Mouse (Mus musculus) adrenal gland (tissue): ENCODE measurements around the gene Ciao1.
"Not testable (repeated sequence)": the region's sequence is repeated elsewhere in the genome, so short reads cannot be mapped to it uniquely, and the experiment has no call there.

Experiments
- intact Hi-C: fragments of 180-260 bp; cut with DNase I; formaldehyde crosslinking; loops from one replicate; pipeline ENCODE4 v1.15.1; 2025
- long read RNA-seq, 2 experiments: library from polyadenylated mRNA; unstranded; transcript quantifications; one replicate each; pipeline ENCODE4 v2.0.0; 2020; ENCODE audit warnings: borderline replicate concordance in 1 of 2; ENCODE audit not compliant: insufficient replicate concordance in 1 of 2

Gene Ciao1
- long read RNA-seq, experiment 1, transcript Ciao1-201 (7 exons, 3,075 nt), result major isoform, 30 of 33 reads
- long read RNA-seq, experiment 1, partial matches to known transcripts, result 1 of 33 reads
- long read RNA-seq, experiment 1, other reads (novel, unspliced or antisense), result 1 of 33 reads
- long read RNA-seq, experiment 2, transcript Ciao1-201 (7 exons, 3,075 nt), result major isoform, 56 of 60 reads
- long read RNA-seq, experiment 2, partial matches to known transcripts, result 1 of 60 reads
- long read RNA-seq, experiment 2, other reads (novel, unspliced or antisense), result 3 of 60 reads

DNA sequence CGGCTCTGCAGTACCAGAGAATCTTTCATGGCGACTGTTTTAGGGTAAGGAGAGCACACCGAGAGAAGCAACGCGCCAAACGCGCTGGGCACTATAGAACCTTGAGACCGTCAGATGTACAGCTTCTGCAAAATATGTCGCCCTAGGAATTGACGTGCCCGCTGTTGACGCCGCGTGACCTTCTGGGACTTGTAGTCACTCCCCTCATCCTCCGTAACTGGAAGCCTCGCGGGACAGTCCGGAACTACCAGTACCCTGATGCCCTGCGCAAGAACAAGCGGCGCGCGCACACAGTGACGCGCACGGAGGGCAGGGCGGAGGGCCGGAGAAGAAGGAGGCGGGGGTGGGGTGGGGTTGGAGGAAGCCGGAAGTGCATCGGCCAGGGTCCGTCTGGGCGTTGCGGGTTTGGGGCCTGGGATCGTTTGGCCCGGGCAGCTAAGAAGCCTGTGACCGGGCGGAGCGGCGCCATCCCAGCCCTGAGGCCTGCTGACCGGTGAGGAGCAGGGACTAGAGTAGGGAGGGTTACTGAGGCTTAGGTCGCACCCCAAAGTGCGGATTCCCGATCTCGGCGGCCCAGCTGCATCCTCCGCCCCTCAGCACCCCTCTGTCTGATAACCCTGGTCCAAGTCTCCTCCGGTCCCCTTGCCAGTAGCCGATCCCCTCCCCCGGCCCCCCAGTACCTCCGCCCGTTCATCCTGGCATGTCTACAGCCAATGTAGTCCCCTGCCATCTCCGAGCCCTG lies at the start of gene Ciao1, which contains the start of gene Tmem127:
Gene Ciao1 (minus strand): TSS at position 225 of the 742 bp plus-strand sequence.
Gene Tmem127 (plus strand): TSS at position 317 of the 742 bp plus-strand sequence.
- intact Hi-C loops, result no loop called here

DNA sequence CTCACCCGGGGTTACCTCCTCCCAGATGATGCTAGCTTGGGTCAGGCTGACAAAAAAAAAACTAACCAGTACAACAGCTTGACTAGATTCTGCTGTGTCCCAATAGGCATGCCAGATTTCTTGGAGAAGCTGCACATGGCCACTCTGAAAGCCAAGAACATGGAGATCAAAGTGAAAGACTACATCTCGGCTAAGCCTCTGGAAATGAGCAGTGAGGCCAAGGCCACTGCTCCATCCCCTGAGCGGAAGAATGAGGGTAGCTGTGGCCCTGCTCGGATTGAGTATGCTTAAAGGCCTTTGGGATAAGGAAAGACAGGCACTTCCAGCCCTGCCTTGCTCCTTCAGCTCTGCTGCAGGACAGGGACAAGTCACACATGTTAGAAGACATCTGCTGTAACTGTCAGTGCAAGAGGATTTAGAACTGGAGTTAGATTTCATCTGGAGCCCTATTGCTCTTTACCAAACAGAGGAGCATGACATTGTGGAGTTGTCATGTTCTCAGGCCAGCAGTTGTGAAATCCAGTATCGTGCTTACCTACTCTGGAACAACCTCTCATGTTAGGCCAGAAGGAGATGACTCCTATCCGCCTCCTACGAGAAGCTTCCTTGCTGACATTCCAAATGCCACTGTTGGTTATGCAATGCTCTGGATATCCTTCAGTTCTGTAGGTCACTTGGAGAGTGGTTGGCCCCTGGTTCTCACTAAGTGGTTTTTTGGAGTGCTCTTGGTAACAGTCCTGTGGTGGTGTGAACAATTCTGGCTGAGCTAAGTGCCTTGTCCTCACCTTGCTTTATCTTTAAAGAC lies 49.6 kb upstream of the Ciao1 start:
- intact Hi-C loops, result no loop called here

DNA sequence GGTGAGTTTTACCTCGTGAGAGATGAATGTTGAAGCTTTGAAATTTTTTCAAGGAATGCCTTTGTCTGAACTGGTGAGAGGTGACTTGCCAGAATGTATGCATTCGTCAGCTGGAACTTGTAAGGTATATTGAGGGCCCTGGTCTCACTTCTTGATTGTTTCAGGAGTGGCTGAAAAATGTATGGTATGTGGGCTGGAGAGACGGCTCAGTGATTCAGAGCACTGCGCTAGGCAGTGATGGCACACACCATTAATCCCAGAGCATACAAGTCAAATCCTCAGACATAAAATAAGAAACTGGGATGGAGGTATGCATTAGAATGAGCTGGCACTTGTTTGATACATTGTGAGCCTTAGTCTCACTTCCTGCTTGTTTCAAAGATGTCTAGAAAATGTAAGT lies 44.6 kb upstream of the Ciao1 start:
- intact Hi-C loops, result no loop called here

DNA sequence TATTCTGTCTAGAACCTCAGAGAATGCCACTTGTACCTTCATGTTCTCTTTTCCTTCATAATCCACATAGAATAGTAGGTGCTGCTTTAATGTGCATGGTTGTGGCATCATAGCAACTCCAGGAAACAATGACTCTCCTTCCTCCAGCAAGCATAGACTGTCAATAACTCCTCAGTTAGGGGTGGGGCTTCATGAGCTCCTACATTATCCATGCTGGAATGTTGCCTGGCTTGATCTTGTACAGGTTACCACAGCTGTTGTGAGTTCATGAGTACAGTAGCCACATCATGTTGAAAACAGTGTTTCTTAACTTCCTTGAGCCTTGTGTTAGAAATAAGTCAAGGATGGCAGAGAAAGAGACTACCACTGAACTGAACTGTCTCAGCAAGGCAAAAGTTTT lies 30.5 kb upstream of the Ciao1 start:
- intact Hi-C loops, result no loop called here

DNA sequence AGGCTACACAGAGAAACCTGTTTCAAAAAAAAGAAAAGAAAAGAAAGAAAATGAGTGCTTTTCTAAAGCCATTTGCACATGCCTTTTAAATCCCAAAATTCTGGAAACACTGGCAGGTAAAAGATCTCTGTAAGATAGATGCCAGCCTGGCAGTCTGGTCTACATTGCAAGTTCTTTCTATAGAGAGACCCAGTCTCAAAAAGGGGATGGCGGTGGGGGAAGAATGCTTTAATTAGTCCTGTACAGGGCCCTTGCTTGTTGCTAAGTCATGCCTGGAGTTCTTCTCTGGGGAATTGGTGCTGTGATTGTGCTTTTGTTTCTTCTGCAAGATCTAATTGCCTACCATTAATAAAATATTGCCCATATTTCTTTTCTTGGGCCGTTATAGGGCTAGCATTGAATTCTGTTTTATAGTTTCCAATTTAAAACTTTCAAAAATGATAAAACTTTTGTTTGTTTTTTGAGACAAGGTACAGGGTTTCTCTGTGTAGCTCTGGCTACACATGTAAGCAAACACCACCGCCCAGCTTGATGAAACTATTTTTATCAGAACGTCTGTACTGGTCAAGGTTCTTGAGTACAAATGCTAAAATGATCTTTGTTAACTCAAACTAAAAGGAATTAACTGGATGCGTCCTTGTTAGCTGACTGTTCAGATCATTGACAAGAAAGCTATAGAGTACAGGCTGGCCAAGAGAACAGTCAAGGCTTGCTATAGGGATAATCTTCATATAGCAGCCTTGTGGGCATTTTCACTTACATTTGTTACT lies 28.1 kb upstream of the Ciao1 start:
- intact Hi-C loops, result no loop called here

DNA sequence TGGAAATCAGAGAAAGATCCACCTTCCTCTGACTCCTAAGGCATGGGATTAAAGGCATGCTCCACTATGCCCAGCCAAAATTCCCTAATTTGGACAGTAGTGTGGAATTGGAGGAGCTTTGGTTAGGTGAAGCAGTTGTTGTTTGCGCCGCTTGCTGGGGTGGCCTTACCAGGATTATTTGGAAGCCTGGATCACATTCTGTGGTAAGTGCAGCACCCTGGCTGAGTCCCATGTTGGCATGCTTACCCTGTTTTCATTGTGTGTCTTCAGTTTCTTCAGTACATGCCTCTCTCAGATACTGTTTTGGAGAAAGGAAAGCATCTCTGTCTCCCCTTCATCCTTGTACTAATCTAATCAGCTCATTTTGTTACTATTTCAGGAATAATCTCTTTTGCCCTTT lies 27.0 kb upstream of the Ciao1 start:
- intact Hi-C loops, result no loop called here

DNA sequence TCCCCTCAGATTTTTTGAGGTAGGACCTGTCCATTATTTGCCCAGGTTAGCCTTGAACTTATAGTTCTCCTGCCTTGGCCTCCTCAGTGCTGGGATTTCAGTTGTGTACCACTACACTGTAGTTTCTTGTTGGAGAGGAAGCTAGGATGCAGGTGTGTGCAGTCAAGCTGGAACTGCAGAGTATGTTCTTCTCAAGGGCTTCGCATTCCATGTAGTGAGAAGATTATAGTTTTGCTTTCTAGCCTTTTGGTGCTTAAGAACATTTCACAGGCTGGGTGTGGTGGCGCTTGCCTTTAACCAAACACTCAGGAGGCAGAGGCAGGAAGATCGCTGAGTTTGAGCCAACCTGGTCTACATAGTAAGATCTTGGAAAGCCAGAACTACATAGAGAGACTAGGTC lies 25.2 kb upstream of the Ciao1 start:
- intact Hi-C loops, result no loop called here

DNA sequence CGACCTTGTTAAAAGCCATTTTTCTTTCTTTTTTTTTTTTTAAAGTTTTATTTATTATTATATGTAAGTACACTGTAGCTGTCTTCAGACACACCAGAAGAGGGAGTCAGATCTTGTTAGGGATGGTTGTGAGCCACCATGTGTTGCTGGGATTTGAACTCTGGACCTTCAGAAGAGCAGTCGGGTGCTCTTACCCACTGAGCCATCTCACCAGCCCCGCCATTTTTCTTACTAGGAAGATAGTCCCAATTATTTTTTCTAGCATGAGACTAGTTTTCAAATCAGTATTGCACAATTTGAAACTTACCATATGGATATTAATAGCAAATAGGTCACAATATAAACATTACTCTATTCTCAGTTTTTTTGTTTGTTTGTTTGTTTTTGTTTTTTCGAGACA lies 24.4 kb upstream of the Ciao1 start:
- intact Hi-C loops, result not testable (repeated sequence)

DNA sequence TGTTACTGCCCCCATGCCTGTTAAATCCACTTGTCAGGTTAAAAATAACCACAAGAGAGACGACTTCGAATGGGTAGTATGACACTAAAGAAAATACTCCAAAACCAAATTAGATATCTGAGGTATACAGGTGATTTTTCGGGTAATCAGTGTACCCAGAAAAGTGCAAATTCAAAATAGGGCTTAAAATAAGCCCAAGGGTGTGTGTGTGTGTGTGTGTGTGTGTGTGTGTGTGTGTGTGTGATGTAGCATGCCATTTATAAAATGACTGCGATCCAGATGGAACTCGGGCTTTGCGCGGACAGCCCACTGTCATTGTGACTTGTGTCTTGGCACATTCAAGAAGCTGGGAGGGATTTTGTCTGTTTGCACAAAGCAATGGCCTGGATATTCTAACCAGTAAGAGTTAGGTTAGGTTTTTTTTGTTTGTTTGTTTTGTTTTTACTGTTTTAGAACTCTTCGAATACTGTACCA lies 23.5 kb upstream of the Ciao1 start:
- intact Hi-C loops, result no loop called here

DNA sequence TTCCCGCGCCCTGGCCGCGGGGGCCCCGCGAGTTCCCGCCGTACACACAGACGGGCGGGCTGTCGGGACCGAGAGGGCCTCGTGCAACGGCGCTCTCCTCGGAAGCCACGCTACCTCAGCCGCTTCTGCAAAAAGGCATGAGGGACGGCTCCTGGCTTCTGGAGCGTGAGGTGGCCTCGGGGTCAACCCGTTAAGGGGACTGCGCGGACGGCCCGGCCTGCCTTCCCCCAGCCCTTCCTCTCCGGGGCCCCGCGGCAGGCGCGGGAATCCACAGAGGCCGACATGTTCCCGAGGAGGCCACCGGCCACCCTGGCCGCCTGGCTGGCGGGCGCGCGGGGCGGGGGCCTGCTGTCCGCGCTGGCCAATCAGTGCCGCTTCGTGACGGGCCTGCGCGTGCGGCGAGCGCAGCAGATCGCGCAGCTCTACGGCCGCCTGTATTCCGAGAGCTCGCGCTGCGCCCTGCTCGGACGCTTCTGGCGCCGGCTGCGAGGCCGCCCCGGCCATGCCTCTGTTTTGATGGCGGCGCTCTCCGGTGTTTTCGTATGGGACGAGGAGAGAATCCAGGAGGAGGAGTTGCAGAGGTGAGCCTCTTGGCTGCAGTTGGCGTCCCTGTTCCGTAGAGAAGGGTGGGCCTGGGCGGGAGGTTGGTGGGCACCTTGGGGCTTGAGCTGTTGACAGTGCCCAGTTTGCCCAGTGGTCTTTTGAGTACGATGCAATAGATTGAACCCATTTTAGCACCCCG lies 22.9 kb upstream of the Ciao1 start:
- intact Hi-C loops, result no loop called here

DNA sequence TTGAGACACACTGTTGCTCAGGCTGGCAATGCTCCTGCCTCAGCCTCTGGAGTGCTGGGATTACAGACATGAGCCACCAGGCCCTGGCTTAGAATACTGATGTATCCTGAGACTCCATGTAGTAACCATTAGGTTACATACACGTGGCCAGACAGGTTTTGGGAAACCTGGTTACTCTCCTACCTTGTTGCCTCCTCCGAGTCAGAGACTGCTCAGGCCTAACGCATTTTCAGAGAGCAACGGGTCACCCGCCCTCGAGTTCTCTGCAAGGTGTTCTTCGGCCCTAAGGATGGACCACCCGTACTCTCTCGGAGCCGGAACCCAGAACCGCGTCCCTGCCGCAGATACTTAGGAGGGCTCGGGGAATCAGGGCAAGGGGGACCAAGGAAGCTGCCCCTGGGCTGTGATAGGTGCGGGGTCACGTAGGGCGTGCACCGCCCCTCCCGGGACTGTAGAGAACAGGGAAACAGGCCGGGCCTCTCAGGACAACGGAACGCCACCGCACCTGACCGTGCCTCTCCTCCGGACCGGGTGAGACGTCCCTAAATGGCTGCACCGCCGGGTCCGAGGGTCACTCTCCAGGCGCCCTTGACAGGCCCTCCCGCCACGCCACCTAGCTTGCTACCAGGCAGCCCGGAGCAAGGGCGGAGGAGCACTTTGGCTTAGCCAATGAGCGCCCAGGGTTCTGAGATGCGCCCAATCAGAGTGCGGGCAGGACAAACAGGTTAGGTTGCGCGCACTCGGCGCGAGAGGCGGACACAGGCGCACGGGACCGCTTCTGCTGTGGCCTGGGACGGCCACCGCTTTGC lies 22.1 kb upstream of the Ciao1 start, which contains the start of gene Stard7:
Gene Stard7 (plus strand): TSS at position 728 of the 809 bp plus-strand sequence.
- intact Hi-C loops, result no loop called here

DNA sequence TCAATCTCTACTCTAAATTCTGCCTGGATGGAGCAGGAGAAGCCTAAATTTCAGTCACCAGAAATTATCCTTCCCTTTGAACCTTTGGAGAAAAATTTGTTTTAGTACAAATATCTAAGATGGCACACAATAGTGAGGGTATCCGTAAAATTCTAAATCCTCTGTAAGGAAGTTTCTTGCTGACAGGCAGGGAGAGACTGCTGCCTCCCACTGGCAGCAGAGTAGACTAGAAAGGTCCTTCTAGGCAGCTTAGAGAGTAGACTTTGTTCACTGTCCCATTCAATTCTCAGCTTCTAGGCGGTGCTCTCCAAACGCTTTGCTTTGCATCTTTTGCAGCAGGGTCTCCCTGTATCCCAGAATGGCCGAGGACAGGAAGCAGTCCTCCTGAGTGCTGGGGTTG lies 20.2 kb upstream of the Ciao1 start:
- intact Hi-C loops, result no loop called here

DNA sequence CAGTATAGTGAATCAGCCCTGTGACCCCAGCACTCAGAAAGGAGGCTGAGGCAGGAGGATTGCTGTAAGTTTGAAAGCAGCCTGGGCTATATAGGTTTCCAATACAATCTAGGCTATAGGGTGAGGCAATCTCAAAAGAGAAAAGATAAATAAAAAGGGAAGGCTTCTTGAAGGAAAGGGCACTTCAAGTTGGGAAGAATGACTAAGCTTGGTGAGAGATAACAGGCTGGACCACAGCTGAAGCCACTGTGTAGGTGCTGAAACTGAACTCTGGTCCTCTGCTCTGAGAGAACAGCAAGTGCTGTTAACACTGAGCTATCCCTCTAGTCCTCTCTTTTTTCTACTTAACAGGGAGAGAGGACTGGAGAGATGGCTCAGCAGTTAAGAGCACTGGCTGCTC lies 14.9 kb upstream of the Ciao1 start:
- intact Hi-C loops, result no loop called here

DNA sequence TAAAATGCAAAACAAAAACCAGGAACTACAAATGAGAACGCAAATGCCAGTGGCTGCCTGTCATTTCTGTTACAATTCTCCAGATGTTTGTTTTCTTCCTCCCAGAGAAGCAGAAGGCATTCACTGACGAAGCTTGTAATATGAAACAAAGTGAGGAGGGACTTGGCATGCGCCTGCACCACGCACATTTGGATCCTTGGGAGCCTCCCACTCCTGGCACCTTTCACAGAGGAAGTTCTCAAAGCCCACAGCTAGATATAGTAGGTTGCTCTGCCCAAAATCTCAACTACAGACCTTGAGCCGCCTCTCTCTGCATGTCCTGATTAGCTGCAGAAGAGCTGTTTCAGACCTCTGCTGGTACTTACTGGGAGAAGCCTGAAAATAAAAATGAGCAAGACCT lies 11.7 kb upstream of the Ciao1 start:
- intact Hi-C loops, result no loop called here

DNA sequence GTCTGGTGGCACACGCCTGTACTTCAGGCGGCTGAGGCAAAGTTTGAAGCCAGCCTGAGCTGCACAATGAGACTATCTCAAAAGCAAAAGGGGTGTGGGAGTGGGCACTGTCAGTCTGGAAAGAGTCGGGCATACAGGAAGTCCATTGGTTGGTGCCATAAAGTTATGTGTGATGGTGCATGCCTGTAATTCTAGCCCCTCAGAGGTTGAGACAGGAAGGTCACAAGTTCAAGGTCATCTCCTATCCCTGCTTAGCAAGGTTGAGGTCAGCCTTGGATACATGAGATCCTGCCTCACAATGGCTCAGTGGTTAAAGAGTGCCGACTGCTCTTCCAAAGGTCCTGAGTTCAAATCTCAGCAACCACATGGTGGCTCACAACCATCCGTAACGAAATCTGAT lies 7.7 kb upstream of the Ciao1 start:
- intact Hi-C loops, result no loop called here

DNA sequence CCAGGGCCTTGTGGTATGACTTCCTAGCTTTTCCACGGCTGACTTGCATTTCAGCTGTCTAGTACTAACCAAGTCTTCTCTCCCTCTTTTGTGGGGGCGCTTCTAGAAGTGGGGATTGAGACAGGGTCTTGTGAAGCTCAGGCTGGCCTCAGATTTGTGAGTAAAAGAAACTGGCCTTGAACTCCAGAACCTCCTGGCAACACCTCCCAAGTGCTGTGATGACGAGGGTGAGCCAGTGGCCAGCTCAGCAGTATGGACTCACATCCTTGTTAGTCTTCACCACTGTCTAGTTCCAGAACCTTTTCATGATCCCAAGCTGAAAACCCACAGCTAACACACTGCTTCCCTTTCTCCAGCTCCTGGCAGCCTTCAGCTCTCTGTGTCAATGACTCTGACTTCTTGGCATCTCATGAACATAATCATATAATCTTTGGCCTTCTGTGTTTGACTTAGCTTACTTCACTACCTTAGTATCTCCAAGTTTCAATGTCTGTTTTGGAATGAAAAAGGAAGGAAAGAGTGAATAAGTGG lies 7.1 kb upstream of the Ciao1 start:
- intact Hi-C loops, result loop anchor here (5.0 kb wide), 1 partner anchor 88 kb away; no protein-coding TSS in a partner anchor

DNA sequence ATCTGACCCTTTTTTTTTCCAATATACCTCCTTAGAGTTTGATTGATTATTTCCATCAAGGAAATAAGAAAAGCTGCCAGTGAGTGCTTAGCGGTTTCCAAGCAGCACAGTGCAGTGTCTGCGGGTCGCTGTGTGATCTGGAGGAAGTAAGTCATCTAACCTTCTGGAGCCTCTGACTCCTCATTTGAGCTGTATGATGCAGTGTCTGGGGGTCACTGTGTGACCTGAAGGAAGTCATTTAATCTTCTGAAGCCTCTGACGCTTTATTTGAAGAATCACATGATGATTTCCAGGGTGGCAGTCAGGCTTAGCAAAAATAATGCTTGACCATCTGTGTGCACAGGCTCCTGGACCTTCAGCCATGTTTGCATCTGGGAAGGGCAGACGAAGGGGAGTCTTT lies 5.2 kb upstream of the Ciao1 start:
- intact Hi-C loops, result loop anchor here (5.0 kb wide), 1 partner anchor 90 kb away; no protein-coding TSS in a partner anchor

DNA sequence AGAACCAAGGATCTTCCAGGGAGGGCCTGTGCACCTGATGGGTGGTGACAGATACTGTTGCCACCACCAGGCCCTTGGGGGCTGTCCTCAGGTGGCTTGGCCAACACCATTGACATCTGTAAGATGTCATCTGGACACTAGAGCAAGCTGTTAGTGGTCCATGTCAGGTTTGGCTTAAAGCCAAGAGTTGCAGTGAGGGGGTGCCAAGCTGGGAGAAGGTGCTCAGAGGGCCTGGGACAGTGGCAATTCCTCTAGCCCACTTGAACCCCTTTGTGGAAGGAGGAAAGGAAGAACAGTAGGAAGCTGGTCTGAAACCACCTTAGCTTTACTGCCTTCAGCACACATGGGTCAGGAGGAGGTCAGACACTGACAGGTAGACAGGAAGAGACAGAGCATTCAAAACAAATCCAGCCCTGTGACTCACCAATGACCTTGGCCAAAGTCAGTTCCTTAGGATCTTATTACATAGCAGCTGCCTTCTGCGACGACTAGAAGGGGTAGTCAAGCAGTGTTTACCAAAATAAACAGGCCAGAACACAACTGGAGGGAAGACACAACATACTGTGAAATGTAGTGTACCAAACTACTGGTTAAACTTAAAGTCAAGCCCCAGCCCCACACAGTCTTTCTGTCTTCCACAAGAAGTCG lies 4.4 kb upstream of the Ciao1 start:
- intact Hi-C loops, result loop anchor here (5.0 kb wide), 1 partner anchor 90 kb away; no protein-coding TSS in a partner anchor
